Mouse (Mus musculus): Measurements from ENCODE around the gene Lime1.

Gene Lime1

GRCm38 (mm10) chr2:181379778-181380177, at the start of gene Lime1:
Gene Lime1 (plus strand): TSS chr2:181380078.
- DNase-seq: no peak

DNA sequence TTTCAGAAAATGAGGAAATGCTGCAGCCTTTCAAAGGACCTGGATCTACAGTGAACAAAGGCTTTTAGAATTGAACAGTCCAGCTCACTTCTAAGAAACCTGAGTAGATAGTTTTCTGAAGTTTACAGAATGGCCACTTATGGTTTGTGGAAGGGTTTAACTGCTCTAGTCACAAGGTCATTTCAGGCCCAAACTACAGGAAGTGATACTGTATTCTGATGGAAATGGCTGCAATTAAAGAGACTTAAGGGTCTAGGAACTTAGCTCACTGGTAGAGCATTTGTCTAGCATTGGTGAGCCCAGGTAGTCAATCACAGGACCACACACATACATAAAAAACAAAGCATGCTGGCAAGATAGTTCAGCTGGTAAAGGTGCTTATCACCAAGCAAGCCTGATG, 47.3 kb upstream of the Lime1 start:
- no peak for DNase-seq

- DNase-seq: peak; percentile 82 to 84
Observed at GRCm38 (mm10) chr2:181334023-181334422, 45.9 kb upstream of the Lime1 start.

GRCm38 (mm10) chr2:181340426-181340825, 39.5 kb upstream of the Lime1 start:
- peak; percentile 79 to 81 for DNase-seq

GRCm38 (mm10) chr2:181342766-181343165, 37.1 kb upstream of the Lime1 start:
- DNase-seq: peak in 1 of 2 experiments; percentile 22

DNA sequence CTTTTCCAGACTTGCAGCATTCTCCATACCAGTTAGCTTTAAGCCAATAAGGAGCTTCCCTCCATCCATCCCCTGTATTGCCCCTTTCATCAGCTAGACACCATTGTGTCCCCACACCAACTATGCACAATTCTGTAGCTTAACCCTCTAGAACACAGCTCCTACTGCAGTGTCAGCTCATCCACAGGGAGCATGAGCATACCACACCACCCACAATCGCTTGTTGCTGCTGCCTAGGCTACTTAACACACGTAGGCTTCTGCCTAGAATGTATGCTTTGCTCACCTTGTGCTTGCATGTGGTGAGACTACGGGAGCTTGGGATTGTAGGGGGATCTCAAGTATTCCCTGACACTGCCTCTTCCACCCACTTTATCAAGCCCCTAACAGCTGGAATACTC, 23.1 kb upstream of the Lime1 start:
- DNase-seq: no peak

DNA sequence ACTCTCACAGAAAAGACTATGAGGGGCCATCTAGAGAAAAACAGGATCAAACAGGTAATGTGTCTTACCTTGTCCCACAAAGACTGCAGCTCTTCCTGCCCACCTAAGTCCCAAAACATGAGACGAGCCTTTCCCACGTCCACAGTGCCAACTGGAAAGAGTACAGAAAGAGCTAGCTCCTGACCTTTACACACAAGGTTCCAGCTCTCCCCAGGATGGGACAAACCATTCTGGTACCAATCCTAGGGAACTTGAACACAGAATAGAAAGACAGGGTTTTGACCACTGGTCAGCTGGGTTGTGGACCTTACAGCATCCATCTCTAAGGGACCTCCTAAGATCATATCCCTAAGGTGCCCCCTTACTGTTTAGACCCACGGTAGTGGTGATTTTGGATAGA, 15.9 kb upstream of the Lime1 start:
- no peak for DNase-seq

GRCm38 (mm10) chr2:181364487-181364859, 15.4 kb upstream of the Lime1 start:
- DNase-seq: no peak

DNA sequence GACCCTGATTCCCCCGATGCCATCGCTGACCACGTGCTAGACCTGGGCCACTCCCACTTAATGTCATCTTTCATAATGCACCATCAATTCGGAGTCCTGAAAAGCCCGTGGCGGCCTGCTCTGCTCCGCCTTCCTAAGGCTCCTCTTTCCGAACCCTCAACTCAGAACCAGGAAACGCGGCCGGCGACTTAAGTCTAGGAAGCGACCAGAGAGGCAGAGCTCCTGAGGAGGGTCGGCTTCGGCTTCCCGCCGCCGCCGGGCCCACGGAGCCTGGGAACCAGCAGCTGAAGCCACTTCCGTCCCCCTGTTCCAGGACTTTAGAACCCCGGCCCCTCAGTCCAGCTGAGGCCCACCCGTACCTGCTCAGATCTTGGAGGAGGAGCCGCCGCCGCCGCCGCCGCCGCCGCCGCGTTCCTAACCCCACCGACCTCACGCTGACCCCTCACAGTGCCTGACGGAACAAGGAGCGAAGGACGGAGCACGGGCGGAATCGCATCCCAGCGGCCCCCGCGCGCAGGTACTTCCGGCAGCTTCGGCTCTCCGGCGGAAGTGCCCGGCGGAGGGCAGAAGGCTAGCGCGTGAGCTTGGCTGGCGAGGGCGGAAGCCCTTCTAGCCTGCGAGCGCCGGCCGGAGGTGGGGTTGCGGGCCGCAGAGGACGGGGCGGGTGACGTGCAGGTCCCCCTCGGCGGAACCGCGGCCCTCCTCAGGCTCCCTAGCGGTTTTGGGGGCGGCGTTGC, 14.8 kb upstream of the Lime1 start, which contains the start of the genes Zgpat and Arfrp1:
TSS of gene Zgpat (plus strand) at position 69 of the 737 bp plus-strand sequence.
TSS of gene Arfrp1 (minus strand) at position 545 of the 737 bp plus-strand sequence.
- DNase-seq: peak; percentile 92 to 94

GRCm38 (mm10) chr2:181365655-181366075, 14.2 kb upstream of the Lime1 start:
- DNase-seq: peak in 1 of 2 experiments; percentile 47

DNA sequence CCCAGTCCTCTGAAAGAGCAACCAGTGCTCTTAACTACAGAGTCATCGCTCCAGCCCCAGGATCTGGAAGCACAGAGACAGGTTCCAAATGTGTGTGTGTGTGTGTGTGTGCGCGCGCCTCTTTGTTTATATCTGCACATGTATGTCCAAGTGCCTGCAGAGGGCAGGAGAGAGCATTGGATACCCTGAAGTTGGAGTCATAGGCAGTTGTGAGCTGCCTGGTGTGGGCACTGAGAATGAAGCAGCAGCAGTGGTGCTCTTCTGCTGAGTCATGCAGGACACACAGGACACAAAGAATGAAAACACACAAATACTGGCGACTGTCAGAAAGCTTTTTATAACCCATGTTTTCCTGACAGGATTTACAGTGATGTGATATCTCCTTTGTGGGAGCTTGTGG, 9.9 kb upstream of the Lime1 start:
- no peak for DNase-seq

- peak in 1 of 2 experiments; percentile 74 for DNase-seq
Observed at GRCm38 (mm10) chr2:181375787-181376186, 4.1 kb upstream of the Lime1 start.

DNA sequence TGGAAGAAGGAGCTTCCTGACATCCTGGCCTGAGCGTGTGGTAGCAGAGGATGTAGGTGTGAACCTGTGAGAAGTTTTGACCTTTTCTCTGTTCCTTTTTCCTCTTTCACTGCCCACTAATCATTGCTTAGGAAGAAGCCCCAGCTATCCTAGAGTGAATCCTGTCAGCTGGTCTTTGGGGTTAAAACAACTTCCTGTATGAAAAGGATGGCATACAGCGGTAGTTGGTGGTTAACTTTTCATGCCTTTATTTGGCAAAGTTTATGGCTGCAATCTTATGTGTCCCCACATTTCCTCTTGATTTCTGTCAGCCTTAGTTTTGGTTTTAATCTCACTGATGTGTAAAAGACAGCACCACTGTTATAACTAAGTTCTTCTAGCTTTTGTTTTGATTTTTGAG, 2.6 kb upstream of the Lime1 start:
- no peak for DNase-seq

DNA sequence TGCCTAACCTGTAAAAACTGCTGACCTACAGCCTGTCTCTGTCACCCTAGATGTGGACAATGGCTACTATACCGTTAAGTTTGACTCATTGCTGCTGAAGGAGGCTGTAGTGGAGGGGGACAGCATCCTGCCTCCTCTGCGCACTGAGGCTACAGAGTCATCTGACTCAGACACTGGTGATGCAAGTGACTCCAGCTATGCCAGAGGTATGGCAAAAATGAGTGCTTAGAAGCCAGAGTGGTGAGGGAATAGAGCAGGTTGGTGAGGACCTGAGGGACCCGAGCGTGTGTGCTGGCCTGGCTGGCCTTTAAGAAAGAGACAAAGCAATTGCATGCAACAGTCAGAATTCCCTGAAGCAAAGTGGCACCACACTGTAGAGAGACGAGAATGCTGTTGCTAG, 1.2 kb upstream of the Lime1 start:
- DNase-seq: no peak

GRCm38 (mm10) chr2:181380251-181380650, 373 bp downstream of the Lime1 start:
- DNase-seq: no peak

GRCm38 (mm10) chr2:181381107-181381506, 1.2 kb downstream of the Lime1 start:
- no peak for DNase-seq

DNA sequence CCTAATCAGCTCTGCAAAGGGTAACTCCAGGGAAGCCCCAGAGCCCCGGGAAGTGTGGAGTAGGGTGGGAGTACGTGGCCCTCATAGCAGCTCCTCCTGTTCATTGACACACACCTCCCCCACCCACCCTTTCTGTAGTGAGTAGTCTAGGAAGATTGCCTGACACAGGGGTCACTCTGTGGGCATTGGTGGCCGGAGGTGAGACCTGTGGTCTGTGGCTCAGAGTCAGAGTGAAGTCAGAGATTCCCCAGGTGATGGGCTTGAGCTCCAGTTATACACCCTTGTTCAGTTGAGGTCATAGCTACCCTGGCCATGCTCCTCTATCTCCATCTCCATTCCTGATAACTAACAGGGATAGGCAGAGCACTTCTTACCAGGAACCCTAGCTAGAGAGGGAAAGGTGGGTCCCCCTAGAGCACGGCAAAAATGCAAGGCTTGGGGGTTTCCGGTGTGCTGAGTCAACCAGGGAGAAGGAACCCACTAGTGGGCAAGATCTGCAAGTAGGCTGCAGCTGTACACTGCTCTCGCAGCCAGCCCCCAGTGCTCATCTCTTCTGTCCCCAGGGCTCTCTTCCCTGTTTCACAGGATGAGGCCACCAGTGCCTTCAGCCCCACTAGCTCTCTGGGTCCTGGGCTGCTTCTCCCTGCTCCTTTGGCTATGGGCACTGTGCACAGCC, 1.9 kb downstream of the Lime1 start:
- DNase-seq: no peak

GRCm38 (mm10) chr2:181384463-181384862, 4.6 kb downstream of the Lime1 start:
- DNase-seq: no peak

GRCm38 (mm10) chr2:181384919-181385391, 5.1 kb downstream of the Lime1 start:
- DNase-seq: peak; percentile 79 to 84

DNA sequence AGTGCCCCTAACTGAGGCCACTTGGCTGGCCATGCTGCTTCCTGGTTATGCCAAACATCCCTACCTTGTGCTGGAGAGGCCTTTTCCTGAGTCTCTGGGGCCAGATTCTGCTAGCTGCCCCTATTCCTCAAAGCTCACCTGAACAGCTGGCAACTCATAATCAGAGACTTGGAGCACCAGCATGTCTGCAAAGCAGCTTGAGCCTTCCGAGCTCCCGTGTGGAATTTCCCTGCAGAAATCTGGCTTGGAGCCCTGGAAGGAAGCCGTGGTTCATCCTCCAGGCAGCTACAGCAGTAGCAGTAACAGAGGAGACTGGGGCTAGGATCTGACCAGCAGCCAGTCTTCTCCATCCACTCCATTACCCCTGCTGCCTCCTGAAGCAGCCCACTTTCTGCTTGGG, 6.0 kb downstream of the Lime1 start:
- peak; percentile 88 to 89 for DNase-seq

DNA sequence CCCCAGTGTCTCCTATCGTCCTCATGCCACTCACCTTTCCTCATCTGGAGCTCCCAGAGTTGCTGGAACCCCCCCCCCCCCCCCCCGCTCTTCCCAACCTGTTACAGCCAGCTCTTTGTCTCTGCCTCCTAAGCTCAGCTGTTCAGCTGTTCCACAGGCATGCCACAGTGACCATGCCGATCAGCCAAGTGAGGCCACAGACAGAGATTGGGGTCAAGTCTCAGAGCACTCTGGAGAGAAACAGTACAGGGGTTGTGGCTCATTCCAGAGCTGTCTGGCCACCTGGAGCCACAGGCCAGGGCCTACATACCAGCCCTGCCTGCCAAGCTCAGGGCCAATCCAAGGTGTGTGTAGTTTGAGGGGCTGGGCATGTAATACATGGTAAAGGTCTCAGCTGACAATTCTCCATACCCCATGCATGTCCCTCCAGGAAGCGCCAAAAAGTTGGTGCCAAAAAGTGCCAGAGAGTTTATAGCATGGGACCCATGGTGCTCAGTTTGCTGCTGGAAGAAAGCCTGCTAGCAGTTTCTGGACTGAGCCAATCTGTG, 6.9 kb downstream of the Lime1 start:
- no peak for DNase-seq

DNA sequence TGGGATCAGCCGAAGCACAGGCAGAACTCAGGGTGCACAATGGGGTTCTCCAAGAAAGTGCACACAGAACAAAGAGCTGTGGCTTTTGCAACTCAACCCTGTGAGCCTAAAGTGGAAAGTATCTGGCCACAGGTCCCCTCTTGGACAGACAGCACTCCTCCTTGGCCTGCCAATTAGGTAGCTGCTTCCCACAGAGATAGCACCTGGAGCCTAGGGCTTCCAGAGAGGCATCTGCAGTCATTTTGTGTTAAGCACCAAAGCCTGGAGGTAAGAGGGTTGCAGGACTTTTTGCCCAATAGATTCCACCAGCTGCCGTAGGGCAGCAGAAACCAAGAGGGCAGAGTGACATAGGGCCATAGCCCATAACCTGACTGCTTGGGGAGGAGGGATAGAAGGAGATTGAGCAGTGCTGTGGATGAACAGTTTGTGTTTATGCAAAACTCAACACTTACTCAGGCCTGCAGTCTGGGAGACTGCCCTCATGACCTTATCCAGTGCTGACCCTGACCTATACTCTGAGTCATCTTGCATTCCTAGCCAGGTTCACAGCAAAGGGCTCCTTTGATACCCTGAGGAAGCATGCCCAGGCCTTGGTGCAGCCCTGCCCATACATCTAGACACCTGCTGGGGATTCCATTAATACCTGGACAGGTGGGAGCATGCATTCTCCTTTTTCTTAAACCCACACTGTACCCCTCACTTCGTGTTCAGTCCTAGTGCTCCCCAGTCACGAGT, 10.4 kb downstream of the Lime1 start:
- peak; percentile 32 for DNase-seq

- DNase-seq: no peak
Observed at GRCm38 (mm10) chr2:181391022-181391421, 11.1 kb downstream of the Lime1 start.

Data from cerebellum, postnatal 10 days (tissue).